Mouse (Mus musculus): ENCODE results near the gene Aco1.

GRCm38 (mm10) chr4:40102996-40103395 lies 39.9 kb upstream of the Aco1 start:
- TF ChIP-seq EP300 (IDR thresholded peaks at IDR 0.05; ENCODE audit: low read depth): no peak
- TF ChIP-seq CTCF (IDR thresholded peaks at IDR 0.05; ENCODE audit: low read depth): no peak
